Mouse (Mus musculus) cerebellum, adult 11 months (tissue): ENCODE measurements at regions not wholly inside any gene's neighbourhood (a gene's known extent, or its start where the extent isn't known, plus 50 kb on each side); places are given as distances from the start of the nearest gene placed in this dataset.

Experiments used
- DNase-seq: peaks from one replicate; pipeline ENCODE4 v3.0.0; 2022

DNA sequence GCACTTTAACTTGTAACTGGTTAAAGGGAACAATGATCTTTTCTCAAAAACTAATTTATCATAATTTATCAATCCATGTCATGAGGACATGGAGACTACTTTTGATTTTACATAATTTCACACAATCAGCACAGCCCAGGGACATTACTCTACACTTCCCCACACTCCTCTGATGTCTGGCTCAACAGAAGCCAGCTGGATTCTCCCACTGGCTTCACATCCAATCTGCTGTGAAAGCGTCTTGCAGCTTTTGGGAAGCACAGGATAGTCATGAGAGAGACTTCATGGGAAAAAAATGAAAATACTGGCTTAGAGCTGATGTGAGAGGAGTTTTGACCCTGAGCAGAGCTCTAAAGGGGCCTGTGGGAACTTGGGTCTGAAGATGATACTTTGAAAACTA, 61.7 kb upstream of the Hrasls start:
- DNase-seq = no peak

GRCm38 (mm10) chr16:29119217-29119616, 90.3 kb upstream of the Hrasls start:
- no peak for DNase-seq

- DNase-seq = no peak
These were observed 112.7 kb upstream of the Hrasls start for GRCm38 (mm10) chr16:29096791-29097190.

DNA sequence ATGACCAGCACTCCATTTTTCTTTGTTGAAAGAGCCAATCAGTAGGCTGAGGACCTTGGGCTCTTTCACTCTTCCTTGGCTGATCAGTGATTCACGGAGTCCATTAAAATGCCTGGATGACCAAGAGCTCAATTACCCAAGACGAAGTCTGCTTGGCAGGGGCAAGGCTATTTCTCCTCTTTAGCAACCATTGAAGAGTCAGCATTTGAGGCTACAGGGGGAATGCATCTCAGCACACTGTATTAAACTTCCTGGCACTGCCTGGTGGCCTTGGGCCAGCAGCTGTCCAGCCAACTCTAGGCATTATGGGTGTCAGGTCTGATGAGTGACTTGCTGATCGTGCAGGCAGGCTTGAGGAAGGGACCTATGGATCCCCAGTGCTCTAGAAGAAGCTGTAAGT, 136.5 kb upstream of the Mb21d2 start:
- DNase-seq = no peak

DNA sequence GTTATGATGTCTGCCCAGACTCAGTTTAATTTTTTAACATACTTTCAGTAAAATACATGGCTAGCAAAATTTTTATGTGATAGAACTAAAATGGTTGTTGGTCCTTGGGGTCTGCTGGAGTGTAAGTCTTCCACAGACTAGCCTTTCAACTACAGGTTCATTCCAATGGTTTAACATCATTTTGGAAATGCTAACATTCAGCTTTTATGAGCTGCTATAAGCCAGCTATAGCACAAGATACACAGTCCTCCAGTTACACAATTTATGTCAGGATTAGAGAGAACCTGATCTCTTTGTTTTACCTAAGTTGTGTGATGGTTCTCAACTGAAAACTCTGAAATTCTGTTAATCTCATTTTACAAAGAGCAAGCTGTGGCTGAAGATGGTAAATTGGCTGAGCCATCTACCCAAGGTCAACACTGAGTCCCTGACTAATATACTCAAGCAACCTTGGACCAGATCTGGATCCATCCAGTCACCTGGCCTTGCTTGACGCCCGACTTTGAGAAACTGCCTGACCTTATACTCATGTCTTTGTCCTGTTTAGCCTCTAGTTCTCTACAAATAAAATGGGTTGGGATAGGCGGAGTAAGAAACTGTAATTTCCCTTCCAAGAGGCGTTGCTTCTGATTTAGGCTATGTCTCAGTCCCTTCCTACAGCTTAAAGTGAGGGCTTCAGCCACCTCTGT, 135.8 kb upstream of the Mb21d2 start:
- no peak for DNase-seq

GRCm38 (mm10) chr16:29063377-29063776, 133.9 kb upstream of the Mb21d2 start:
- DNase-seq = no peak

DNA sequence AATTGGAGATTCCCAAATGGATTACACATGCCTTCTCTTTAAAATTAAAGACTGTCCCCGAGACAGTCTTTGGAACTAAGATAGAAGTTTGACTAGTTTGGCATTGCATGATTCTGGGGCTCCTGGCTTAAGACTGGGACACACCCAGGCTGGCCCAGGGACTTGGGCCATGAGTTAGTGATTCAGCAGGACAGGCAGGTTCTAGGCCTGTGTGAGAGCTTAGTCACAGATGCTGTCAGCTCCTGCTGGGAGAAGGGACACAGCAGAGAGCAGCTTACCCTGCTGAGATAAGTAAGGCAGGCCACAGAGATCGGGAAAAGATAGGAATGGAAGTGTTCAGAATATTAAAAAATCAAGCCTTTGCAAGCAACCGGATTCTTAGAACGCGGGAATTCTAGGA, 127.6 kb upstream of the Mb21d2 start:
- no peak for DNase-seq

DNA sequence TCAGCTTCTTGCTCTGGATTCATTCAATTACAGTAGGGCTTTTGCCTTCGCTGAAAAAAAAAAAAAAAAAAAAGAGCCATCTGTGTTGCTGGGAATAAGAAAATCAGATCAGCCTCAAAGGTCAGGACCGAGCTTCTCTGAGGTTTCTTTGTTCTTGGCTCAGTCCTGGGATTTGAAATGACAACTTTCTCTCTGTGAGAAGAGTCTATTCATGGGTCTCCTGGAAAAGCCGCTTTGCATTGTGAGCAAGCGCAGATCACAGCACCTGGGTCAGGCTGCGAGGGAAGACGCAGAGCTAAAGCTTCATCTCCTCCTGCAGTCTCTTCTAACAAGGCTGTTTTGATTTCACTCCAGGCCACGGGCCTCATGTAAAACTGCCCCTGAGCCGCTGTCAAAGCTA, 125.0 kb upstream of the Mb21d2 start:
- no peak for DNase-seq

DNA sequence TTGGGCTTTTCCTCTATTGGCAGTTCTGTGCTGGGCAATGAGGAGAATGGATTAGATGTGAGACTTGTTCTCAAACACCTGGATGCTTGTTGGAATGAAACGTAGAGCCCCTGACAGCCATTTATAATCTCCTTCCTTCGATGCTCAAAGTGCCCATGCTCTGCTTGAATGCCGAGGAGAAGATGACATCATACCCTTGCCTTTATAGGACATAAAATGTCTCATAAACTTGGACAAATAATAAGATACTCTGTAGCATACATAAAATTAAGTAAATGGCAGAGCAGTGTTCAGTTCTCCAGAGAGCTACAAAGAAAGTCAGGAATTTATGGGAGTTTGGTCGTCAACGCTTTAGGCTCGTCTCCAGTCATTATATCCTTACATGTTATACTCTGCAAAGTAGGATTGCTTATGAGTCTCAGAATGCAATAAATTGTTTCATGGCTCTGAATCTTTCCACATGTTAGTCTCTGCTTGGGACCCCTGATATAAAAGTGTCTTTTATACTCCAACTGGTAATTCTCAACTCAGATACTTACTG, 117.0 kb upstream of the Mb21d2 start:
- DNase-seq = no peak

DNA sequence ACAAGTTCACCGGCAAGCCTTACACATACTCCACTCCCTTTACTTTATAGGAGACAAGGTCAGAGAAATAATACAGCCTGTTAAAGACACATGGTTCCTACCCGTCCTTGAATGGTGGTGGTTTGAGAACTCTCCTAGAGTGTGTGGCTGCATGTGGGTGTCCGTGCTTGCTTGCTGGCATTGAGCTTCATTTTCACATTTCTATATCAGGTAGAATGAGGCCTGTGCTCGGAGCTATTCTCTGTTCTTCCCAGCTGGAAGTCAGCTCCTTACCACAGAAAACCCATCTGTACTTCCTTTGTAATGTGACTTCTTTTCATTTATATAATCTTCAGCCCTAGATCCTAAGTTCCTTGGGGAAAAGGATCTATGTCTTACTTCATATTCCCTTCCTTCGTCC, 106.0 kb upstream of the Mb21d2 start:
- DNase-seq = no peak

DNA sequence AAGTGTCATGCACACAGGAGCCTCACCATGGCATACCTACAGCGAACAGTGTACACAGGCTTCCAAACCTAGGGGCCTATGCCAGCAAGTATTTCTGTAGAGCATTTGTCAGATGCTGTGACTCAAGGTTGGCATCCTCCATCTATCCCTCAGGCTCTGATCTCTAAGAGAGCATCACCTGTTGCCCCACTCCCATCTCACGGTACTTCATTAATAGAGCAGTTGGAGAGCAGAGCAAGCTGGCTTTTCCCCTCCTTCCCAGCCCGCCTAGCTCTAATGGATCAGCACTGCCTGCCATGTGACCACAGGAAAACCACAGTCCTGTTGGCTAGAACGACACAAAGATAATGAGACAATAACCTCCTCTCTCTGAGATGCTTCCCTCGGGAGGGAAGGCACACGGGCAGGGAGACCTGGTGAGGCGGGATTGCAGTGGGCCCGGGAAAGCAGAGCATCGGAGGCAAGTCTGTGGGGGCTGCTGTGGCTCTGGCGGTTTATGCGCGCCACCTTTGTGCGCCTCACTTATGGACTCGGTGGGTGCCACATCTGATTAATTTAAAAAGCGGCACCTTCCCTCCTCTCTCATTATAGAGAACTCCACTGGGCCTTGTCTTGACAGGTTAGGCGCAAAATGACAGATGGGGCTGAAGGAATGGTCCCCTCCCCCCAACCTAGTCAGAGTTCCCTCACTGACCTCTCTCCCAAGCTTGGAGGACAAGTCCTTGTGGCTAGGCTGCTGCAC, 104.8 kb upstream of the Mb21d2 start:
- no peak for DNase-seq

DNA sequence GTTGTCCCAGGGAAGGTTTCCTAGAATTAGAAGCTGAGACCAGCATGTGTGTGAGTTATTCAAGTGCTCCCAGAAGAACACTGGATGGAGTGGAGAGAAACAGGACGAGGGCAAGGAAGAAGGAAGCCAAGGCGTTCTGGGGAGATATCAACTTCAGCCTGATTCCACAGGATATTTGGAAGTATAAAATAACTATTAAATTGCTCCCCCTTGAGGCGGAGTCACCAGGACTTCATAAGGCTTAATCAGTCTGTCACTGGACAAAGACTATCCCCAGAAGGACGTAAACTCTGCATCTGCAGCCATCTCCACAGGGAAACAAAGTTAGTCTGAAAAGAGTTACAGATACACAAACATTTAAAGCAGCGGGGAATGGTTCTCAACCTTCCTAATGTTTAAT, 103.9 kb upstream of the Mb21d2 start:
- peak; percentile 4 for DNase-seq

- no peak for DNase-seq
These were observed 98.4 kb upstream of the Mb21d2 start for GRCm38 (mm10) chr16:29027856-29028255.

- DNase-seq = peak; percentile 89
These were observed 71.8 kb upstream of the Mb21d2 start for GRCm38 (mm10) chr16:29001249-29001648.

DNA sequence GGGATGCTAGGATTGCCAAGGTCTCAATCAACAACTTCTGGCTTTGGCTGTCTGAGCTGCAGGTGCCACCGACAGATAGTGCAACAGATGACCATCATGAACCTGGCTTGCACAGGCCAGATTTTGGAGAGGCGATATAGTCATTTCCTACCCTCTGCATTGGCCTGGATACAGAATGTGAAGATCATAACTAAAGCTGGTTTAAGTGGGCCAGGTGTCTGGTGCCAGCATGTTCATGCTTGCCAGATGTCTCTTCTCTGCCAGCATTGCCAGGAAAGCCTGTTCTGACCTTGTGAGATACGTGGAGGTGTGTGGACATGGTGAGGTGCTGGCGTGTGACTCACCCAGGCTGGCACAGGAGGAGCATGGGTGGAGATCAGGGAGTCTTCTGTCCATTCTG, 70.2 kb upstream of the Mb21d2 start:
- DNase-seq = peak; percentile 48

- DNase-seq = no peak
These were observed 67.2 kb upstream of the Mb21d2 start for GRCm38 (mm10) chr16:28996629-28997028.

- peak; percentile 27 for DNase-seq
These were observed 61.2 kb upstream of the Mb21d2 start for GRCm38 (mm10) chr16:28990666-28991065.

DNA sequence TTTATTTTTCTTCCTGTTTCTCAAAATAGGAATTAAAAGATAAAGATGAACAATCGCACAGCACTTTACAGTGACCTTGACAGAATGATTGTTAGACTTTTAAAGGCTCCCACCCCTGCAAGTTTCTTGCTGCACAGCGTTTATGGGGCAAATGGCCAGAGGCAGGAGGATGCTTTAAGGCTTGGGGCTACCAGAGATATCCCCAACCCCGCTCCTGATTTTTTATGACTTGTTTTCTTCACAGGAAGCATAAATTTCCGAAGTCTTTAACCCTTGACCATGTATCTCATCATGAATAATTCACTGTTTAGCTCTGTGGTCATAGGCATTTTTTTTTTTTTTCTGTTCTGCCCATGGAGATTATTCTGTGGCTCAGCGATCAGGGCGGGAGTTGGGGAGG, 55.5 kb upstream of the Mb21d2 start:
- DNase-seq = no peak

GRCm38 (mm10) chr16:28982901-28983300, 53.4 kb upstream of the Mb21d2 start:
- no peak for DNase-seq
